10 mouse cellular contexts compared by ENCODE assay signal in the genomic region with DNA sequence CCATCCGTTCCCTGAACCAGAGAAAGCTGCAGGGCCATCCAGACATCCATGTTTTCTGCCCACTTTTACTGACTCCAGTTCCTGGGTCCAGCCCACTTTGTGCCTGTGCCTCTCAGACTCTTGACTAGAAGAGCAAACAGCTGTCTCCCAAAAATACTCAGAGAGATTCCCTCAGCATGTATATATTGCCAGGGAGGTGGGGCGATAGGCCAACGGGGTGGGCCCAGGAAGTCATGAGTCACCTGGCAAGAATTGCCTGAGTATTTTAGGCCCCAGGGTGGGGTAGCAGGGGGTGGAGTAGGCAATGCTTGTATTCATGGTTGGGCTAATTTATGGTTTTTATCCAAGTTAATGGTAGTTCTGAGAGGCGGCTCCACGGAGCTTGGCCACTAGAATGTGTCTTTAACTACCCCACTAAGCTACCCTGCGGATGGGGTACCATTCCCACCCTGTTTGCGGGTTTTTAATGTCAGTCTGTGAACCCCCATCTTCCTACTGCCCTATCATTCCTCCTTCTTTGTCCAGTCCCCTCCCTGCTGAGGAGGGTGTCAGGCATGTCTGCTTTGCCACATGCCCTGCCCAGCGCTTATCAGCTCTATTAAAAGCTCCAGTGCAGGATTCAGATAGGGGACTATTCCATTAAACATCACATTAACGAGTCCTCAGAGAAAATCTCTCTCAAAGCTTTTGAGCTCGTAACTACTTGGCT. TPM values are rescaled to one million over a fixed set of nuclear protein-coding genes. Genes with fewer than 3 reads are reported as not detected.
DNase-seq lines count a peak whose midpoint lies in the region; ATAC-seq and TF ChIP-seq lines count a peak whose summit lies in the region.
"Had no signal": no experiment of that assay in that cellular context is flagged by ENCODE, and none has a peak within 500 bp of the region (broad histone marks: within the 10 kb centered on the region; RNA-seq: fewer than 3 reads in every experiment).

No protein-coding gene starts in this region.

- no peaks in the 10 kb centered on the region for H3K36me3 ChIP-seq in hindbrain, embryonic 13.5 days

- no peak overlapping the region for H3K9ac ChIP-seq in hindbrain, embryonic 13.5 days

- H3K4me2 ChIP-seq in hindbrain, embryonic 13.5 days, result no peak overlapping the region

- H3K27me3 ChIP-seq in hindbrain, embryonic 13.5 days, result no peaks in the 10 kb centered on the region

- TF ChIP-seq POLR2A in lung, adult 2 months (IDR thresholded peaks at IDR 0.05; ENCODE audit: borderline replicate concordance, extremely low read depth, low read depth, low read length), result no peak

- H3K27ac ChIP-seq in hindbrain, embryonic 13.5 days, result no peak overlapping the region

- DNase-seq in lung, adult 18-20 months, result peak; percentile 47 to 49
- DNase-seq in lung, adult 2 months, result no peak
- DNase-seq in heart, adult 11 months, result peak; percentile 96
- DNase-seq in heart, postnatal 4 days, result peak; percentile 78
- DNase-seq in urinary bladder, postnatal 36 days (ENCODE audit: low spot score in 2 of 2), result peak; percentile 35 to 40
- no peak for DNase-seq in kidney, adult 18-20 months
- DNase-seq: cerebellum, adult 8-10 months had no signal

- no peak overlapping the region for H3K4me3 ChIP-seq in lung, adult 2 months (replicated peaks; ENCODE audit: extremely low read depth, low read depth, low read length)
- H3K4me3 ChIP-seq in hindbrain, embryonic 13.5 days, result no peak overlapping the region
- H3K4me3 ChIP-seq: erythroblast, embryonic 14.5 days had no signal

- no peak for ATAC-seq in inflammation-experienced regulatory T-cells, adult 6 months
- no peak for ATAC-seq in hindbrain, embryonic 13.5 days (ENCODE audit: low FRiP score)

- peaks cover 5% of the 10 kb centered on the region for H3K4me1 ChIP-seq in lung, adult 2 months (ENCODE audit: control insufficient read depth, insufficient read depth, low read length)
- peaks cover 9% of the 10 kb centered on the region for H3K4me1 ChIP-seq in hindbrain, embryonic 13.5 days (replicated peaks)

- TF ChIP-seq CTCF in lung, adult 2 months (IDR thresholded peaks at IDR 0.05; ENCODE audit: insufficient read depth, low read length), result no peak

- H3K9me3 ChIP-seq in hindbrain, embryonic 13.5 days, result no peaks in the 10 kb centered on the region

- 66% methylated on average over 10 of the region's 10 CpGs for WGBS in lung, adult 2 months
- WGBS in hindbrain, embryonic 13.5 days, result 86% methylated on average over 10 of the region's 10 CpGs

RNA-seq across cellular contexts. Expression of a gene that starts 59.0 kb away (rescaled TPM):
- polyA plus RNA-seq in lung, adult 2 months (2012; rRNA removed), result 381 and 394 TPM in 2 replicates
- 100 to 1,000 TPM; 588 to 671 TPM for total RNA-seq in heart, postnatal 4 days (2021)
- polyA plus RNA-seq in inflammation-experienced regulatory T-cells, adult 6 months (2017; shearing (Covaris generic)), result 10 to 100 TPM in 2 of 3 experiments, 1 to 10 TPM in 1; 9.6 to 17.0 (median 15.1) TPM
- polyA plus RNA-seq in hindbrain, embryonic 13.5 days (2015; fragmentation: Nextera tagmentation; extraction: Ambion mirVana), result 47.6 and 52.5 TPM in 2 replicates

Comparison
In these comparisons a context has a peak if more than half of its experiments do, and no peak if none do; other contexts are left out.
1. DNase-seq: peak in lung, adult 18-20 months (2 of 2), heart, adult 11 months (single experiment), heart, postnatal 4 days (single experiment) and urinary bladder, postnatal 36 days (2 of 2); none in lung, adult 2 months (single experiment) and kidney, adult 18-20 months (single experiment).